Mouse (Mus musculus) heart, adult 2 months (tissue): Measurements from ENCODE around the gene Cacna1h. TPM values are rescaled to one million over a fixed set of nuclear protein-coding genes. Genes with fewer than 3 reads are reported as not detected.

Experiments used
- DNase-seq, 2 experiments: peaks; one replicate each; pipeline ENCODE4 v3.0.0; 2021
- H3K27ac ChIP-seq: fragments of 200-600 bp; 2 replicates; pipeline ENCODE4 v1.8.1; 2022
- H3K27me3 ChIP-seq: fragments of 200-500 bp; 2 replicates; pipeline ENCODE4 v1.6.1; 2012; ENCODE audit warnings: mild to moderate bottlenecking, low read length, inconsistent platforms, mixed read lengths; ENCODE audit not compliant: control insufficient read depth, insufficient read depth
- H3K36me3 ChIP-seq: fragments of 200-500 bp; 2 replicates; pipeline ENCODE4 v1.6.1; 2012; ENCODE audit warnings: low read length, inconsistent platforms; ENCODE audit not compliant: control insufficient read depth, insufficient read depth
- H3K4me1 ChIP-seq: fragments of 200-500 bp; 2 replicates; pipeline ENCODE4 v1.6.1; 2011; ENCODE audit warnings: low read length; ENCODE audit not compliant: control insufficient read depth, insufficient read depth
- H3K4me3 ChIP-seq: fragments of 200-600 bp; 2 replicates; pipeline ENCODE4 v1.8.1; 2022
- H3K79me2 ChIP-seq: fragments of 200-500 bp; replicated peaks from 2 replicates; pipeline ENCODE4 v1.6.1; 2012; ENCODE audit warnings: mild to moderate bottlenecking, inconsistent platforms, low read length, moderate library complexity, mixed read lengths; ENCODE audit not compliant: control insufficient read depth, insufficient read depth
- H3K9ac ChIP-seq: fragments of 200-500 bp; 2 replicates; pipeline ENCODE4 v1.6.1; 2012; ENCODE audit warnings: low read depth, mild to moderate bottlenecking, control low read depth, inconsistent platforms, low read length, mixed read lengths
- CTCF ChIP-seq: fragments of 200-600 bp; IDR thresholded peaks from 2 replicates; pipeline ENCODE4 v1.8.1; 2022; ENCODE audit warnings: antibody characterized with exemption, mild to moderate bottlenecking, moderate library complexity
- EP300 ChIP-seq: fragments of 200-500 bp; IDR thresholded peaks from 2 replicates; pipeline ENCODE4 v1.6.1; 2011; ENCODE audit warnings: low read depth, low read length, control low read depth; ENCODE audit not compliant: insufficient read depth
- POLR2A ChIP-seq: fragments of 200-500 bp; IDR thresholded peaks from 2 replicates; pipeline ENCODE4 v1.6.1; 2011; ENCODE audit warnings: mild to moderate bottlenecking, low read depth, low read length, control low read depth; ENCODE audit not compliant: insufficient read depth
- WGBS: fragments of 180-500 bp; shearing (Covaris S2); methylation state at CpG from one replicate; pipeline ENCODE4 v1.1.7; 2018; 5-methylcytosine and 5-hydroxymethylcytosine counted together
- intact Hi-C: fragments of 180-260 bp; cut with DNase I; formaldehyde crosslinking; loops from one replicate; pipeline ENCODE4 v1.15.1; 2025
- polyA plus RNA-seq: library from polyadenylated mRNA; depleted of rRNA; stranded (reverse); fragments of >200 nt; gene quantifications from 2 replicates; pipeline ENCODE4 v1.2.3, GENCODE M21; 2012
- total RNA-seq, 2 experiments: library from RNA; stranded (reverse); gene quantifications; 2 replicates each; pipeline ENCODE4 v1.2.3; 2021

Cacna1h gene
- total and polyA plus RNA-seq, 3 experiments: 4.5 to 20.4 (median 5.5) TPM

- Histone ChIP-seq H3K4me3 (no peak overlapping the region), H3K36me3 (no peaks in the 10 kb centered on the region), H3K9ac (no peak overlapping the region), H3K27ac (no peak overlapping the region), H3K79me2 (no peaks in the 10 kb centered on the region), H3K27me3 (no peaks in the 10 kb centered on the region), H3K4me1 (peaks cover 1% of the 10 kb centered on the region; the same call in 1 of the 2 replicates)
- DNase-seq: peak in 1 of 2 experiments; percentile 40
- TF ChIP-seq CTCF (no peak), POLR2A (no peak), EP300 (no peak)
- WGBS: 15% methylated on average over 10 of the region's 10 CpGs
- intact Hi-C loops: no loop called here
Observed at GRCm38 (mm10) chr17:25427441-25427840, 6.1 kb downstream of the Cacna1h start.

- no peaks in the 10 kb centered on the region for H3K27me3 ChIP-seq
- TF ChIP-seq EP300 (no peak), CTCF (no peak), POLR2A (no peak)
- H3K36me3 ChIP-seq: no peaks in the 10 kb centered on the region
- no peak overlapping the region for H3K9ac ChIP-seq
- H3K4me1 ChIP-seq: peaks cover 1% of the 10 kb centered on the region; the same call in 1 of the 2 replicates
- 77% methylated on average over 2 of the region's 2 CpGs for WGBS
- H3K4me3 ChIP-seq: no peak overlapping the region
- H3K79me2 ChIP-seq: no peaks in the 10 kb centered on the region
- no peak for DNase-seq
- intact Hi-C loops: no loop called here
- no peak overlapping the region for H3K27ac ChIP-seq
Observed at GRCm38 (mm10) chr17:25425996-25426395, 7.6 kb downstream of the Cacna1h start.

- intact Hi-C loops: no loop called here
- Histone ChIP-seq H3K4me1 (peaks cover 1% of the 10 kb centered on the region; the same call in 1 of the 2 replicates), H3K79me2 (no peaks in the 10 kb centered on the region), H3K27me3 (no peaks in the 10 kb centered on the region), H3K36me3 (no peaks in the 10 kb centered on the region), H3K4me3 (no peak overlapping the region), H3K9ac (no peak overlapping the region), H3K27ac (no peak overlapping the region)
- TF ChIP-seq CTCF (no peak), POLR2A (no peak), EP300 (no peak)
- DNase-seq: no peak
- WGBS: 63% methylated on average over 8 of the region's 8 CpGs
Observed at GRCm38 (mm10) chr17:25424526-25425080, 9.0 kb downstream of the Cacna1h start.

- no peak overlapping the region for H3K9ac ChIP-seq
- H3K36me3 ChIP-seq: no peaks in the 10 kb centered on the region
- H3K79me2 ChIP-seq: no peaks in the 10 kb centered on the region
- no peak for DNase-seq
- intact Hi-C loops: no loop called here
- TF ChIP-seq POLR2A (no peak), EP300 (no peak), CTCF (no peak)
- H3K4me3 ChIP-seq: no peak overlapping the region
- 86% methylated on average over 3 of the region's 3 CpGs for WGBS
- no peaks in the 10 kb centered on the region for H3K4me1 ChIP-seq
- no peak overlapping the region for H3K27ac ChIP-seq
- H3K27me3 ChIP-seq: no peaks in the 10 kb centered on the region
Observed at GRCm38 (mm10) chr17:25420998-25421397, 12.6 kb downstream of the Cacna1h start.

GRCm38 (mm10) chr17:25418926-25419325 lies 14.7 kb downstream of the Cacna1h start:
- no peaks in the 10 kb centered on the region for H3K36me3 ChIP-seq
- intact Hi-C loops: no loop called here
- no peak overlapping the region for H3K9ac ChIP-seq
- 71% methylated on average over 9 of the region's 9 CpGs for WGBS
- DNase-seq: no peak
- H3K79me2 ChIP-seq: no peaks in the 10 kb centered on the region
- no peaks in the 10 kb centered on the region for H3K27me3 ChIP-seq
- H3K27ac ChIP-seq: no peak overlapping the region
- H3K4me3 ChIP-seq: no peak overlapping the region
- H3K4me1 ChIP-seq: peaks cover 1% of the 10 kb centered on the region; the same call in 1 of the 2 replicates
- TF ChIP-seq POLR2A (no peak), EP300 (no peak), CTCF (no peak)

- no peak for DNase-seq
- intact Hi-C loops: no loop called here
- Histone ChIP-seq H3K27me3 (no peaks in the 10 kb centered on the region), H3K27ac (no peak overlapping the region), H3K36me3 (no peaks in the 10 kb centered on the region), H3K4me1 (peaks cover 1% of the 10 kb centered on the region; the same call in 1 of the 2 replicates), H3K79me2 (no peaks in the 10 kb centered on the region), H3K4me3 (no peak overlapping the region), H3K9ac (no peak overlapping the region)
- TF ChIP-seq EP300 (no peak), CTCF (no peak), POLR2A (no peak)
- 46% methylated on average over 6 of the region's 6 CpGs for WGBS
Observed at GRCm38 (mm10) chr17:25417990-25418389, 15.6 kb downstream of the Cacna1h start.
